Mouse (Mus musculus) kidney, embryonic 16.5 days (tissue): ENCODE measurements at regions not wholly inside any gene's neighbourhood (a gene's known extent, or its start where the extent isn't known, plus 50 kb on each side); places are given as distances from the start of the nearest gene placed in this dataset.
A peak's percentile ranks its signal among the peaks of the same experiment; 100 is the strongest.

Experiments used
- ATAC-seq: fragments of 200-750 bp; cut with Nextera tagmentation; 2 replicates; pipeline ENCODE4 v1.8.0; 2017; ENCODE audit warnings: moderate TSS enrichment; ENCODE audit not compliant: low FRiP score, low TSS enrichment
- H3K27ac ChIP-seq: fragments of 300-500 bp; sonication (generic); 2 replicates; pipeline ENCODE4 v1.5.1; 2014; ENCODE audit warnings: low read length
- H3K27me3 ChIP-seq: fragments of 300-500 bp; sonication (generic); 2 replicates; pipeline ENCODE4 v1.6.1; 2014; ENCODE audit warnings: low read length, control low read depth, mixed read lengths; ENCODE audit not compliant: insufficient read depth
- H3K36me3 ChIP-seq: fragments of 300-500 bp; sonication (generic); 2 replicates; pipeline ENCODE4 v1.6.1; 2014; ENCODE audit warnings: low read length, control low read depth, mixed read lengths; ENCODE audit not compliant: insufficient read depth
- H3K4me1 ChIP-seq: fragments of 300-500 bp; sonication (generic); 2 replicates; pipeline ENCODE4 v1.6.1; 2014; ENCODE audit warnings: low read length, control low read depth, mixed read lengths; ENCODE audit not compliant: insufficient read depth
- H3K4me2 ChIP-seq: fragments of 300-500 bp; sonication (generic); replicated peaks from 2 replicates; pipeline ENCODE4 v1.6.1; 2014; ENCODE audit warnings: low read depth, low read length
- H3K4me3 ChIP-seq: fragments of 300-500 bp; sonication (generic); 2 replicates; pipeline ENCODE4 v1.5.1; 2014; ENCODE audit warnings: mild to moderate bottlenecking, low read length
- H3K9ac ChIP-seq: fragments of 300-500 bp; sonication (generic); replicated peaks from 2 replicates; pipeline ENCODE4 v1.6.1; 2014; ENCODE audit warnings: low read length
- H3K9me3 ChIP-seq: fragments of 300-500 bp; sonication (generic); 2 replicates; pipeline ENCODE4 v1.6.1; 2016; ENCODE audit warnings: low read length, control low read depth
- WGBS: fragments of 180-500 bp; shearing (Covaris S2); extraction: QIAGEN DNeasy Blood & Tissue Kit; methylation state at CpG from one replicate; pipeline ENCODE4 v1.1.7; 2014; 5-methylcytosine and 5-hydroxymethylcytosine counted together

DNA sequence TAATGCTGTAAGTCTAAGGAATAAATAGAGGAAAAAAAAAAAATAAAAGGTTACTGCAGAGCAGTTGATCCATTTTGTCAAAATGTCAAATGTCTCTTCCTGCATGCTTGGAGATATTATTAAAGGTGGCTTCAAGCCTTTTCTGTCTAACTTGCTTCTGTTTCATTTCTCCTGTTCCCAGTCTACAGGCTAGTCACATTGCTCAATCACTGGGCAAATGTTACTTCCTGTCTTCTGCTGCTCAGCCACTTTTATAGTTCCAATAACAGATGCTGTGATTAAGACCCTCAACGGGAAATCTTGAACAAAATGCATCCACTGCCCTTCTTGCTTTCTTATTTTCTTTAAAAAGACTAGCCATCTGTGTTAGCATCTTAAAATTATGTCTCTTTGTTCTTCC lies 1445.2 kb upstream of the Pcdh17 start:
- Histone ChIP-seq H3K4me3 (no peak overlapping the region), H3K27me3 (no peaks in the 10 kb centered on the region), H3K27ac (no peak overlapping the region), H3K4me2 (no peak overlapping the region), H3K4me1 (no peaks in the 10 kb centered on the region), H3K36me3 (no peaks in the 10 kb centered on the region), H3K9ac (no peak overlapping the region), H3K9me3 (no peaks in the 10 kb centered on the region)
- no peak for ATAC-seq
- WGBS = 24% methylated on average over 1 of the region's 1 CpGs

DNA sequence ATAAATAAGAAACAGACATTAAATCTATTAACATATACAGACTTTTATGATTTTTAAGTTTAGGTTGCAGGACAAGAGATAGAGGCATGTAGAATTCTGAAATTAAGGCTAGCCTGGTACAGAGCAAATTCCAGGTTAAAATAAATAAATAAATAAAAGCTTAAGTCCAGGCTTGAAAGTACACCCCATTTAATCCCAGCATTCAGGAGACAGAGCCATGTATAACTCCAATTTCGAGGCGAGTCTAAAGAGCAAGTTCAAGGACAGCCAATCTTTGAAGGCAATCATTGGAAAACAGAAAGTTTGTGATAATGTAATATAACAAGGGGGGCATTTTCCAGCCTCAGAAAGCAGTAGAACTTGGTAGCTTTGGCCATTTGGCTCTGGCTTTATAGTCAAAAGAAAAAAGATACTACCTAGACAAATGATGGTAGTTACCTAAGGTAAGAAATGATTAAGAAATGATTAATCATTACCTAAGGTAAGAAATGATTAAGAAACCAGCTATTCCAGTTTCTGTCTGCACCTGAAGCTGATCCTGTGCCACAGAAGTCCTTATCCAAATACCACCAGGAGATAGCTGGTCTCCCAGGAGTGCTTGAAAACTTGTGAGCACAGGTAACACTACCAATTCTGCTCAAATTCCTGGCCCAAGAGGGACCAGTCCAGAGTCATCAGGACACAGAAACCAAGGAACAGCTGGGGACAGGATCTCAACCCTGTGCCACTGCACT lies 1441.0 kb upstream of the Pcdh17 start:
- H3K4me3 ChIP-seq = no peak overlapping the region
- no peaks in the 10 kb centered on the region for H3K4me1 ChIP-seq
- H3K27me3 ChIP-seq = no peaks in the 10 kb centered on the region
- H3K9ac ChIP-seq = no peak overlapping the region
- peak; percentile 51; the same call in 1 of the 2 replicates for ATAC-seq
- H3K27ac ChIP-seq = no peak overlapping the region
- no peaks in the 10 kb centered on the region for H3K9me3 ChIP-seq
- H3K36me3 ChIP-seq = no peaks in the 10 kb centered on the region
- WGBS = 84% methylated on average over 2 of the region's 2 CpGs
- H3K4me2 ChIP-seq = no peak overlapping the region

DNA sequence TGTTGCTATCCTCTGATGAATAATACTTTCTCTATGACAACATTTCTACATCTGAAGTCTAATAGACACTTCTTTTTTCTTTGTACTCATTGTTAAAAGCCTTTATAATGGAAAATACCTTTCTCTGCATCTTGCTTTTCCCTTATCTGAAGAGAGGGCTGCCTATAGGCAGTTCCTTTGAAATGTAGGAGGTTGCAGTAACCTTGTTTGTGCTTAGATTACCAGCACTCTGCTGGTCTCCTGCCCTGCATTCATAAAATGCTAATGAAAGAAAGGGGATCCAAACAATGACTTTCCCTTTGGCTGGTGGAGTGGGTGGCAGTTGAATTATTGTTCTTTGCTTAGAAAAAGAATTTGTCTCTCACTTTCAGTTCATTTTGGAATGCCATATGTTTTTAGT lies 1434.8 kb upstream of the Pcdh17 start:
- no peaks in the 10 kb centered on the region for H3K4me1 ChIP-seq
- no peak overlapping the region for H3K9ac ChIP-seq
- ATAC-seq = no peak
- no peak overlapping the region for H3K4me2 ChIP-seq
- H3K4me3 ChIP-seq = no peak overlapping the region
- H3K9me3 ChIP-seq = no peaks in the 10 kb centered on the region
- no peak overlapping the region for H3K27ac ChIP-seq
- no peaks in the 10 kb centered on the region for H3K36me3 ChIP-seq
- H3K27me3 ChIP-seq = no peaks in the 10 kb centered on the region

DNA sequence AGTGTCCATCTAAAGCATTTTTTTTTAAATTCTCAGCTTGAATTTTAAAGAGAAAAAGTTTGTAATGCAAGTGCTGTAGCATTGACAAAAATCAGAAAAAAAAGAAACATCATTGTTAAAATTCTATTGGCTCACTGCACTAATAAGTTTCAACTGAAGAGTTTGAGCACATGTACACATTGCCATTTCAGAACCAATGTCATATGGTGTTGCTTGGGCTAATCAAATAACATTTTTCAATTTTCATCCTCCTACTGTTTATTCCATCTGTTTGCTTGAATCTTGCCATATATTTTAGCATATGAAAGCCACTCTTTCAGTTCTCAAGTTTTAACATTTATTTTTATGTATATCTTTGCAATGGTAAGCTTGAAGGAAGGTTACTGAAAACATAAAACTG lies 1421.5 kb upstream of the Pcdh17 start:
- Histone ChIP-seq H3K27me3 (no peaks in the 10 kb centered on the region), H3K9ac (no peak overlapping the region), H3K9me3 (no peaks in the 10 kb centered on the region), H3K4me1 (no peaks in the 10 kb centered on the region), H3K27ac (no peak overlapping the region), H3K4me2 (no peak overlapping the region), H3K36me3 (no peaks in the 10 kb centered on the region), H3K4me3 (no peak overlapping the region)
- ATAC-seq = no peak
